Mouse (Mus musculus) liver, postnatal 0 days (tissue): ENCODE measurements at regions not wholly inside any gene's neighbourhood (a gene's known extent, or its start where the extent isn't known, plus 50 kb on each side); places are given as distances from the start of the nearest gene placed in this dataset. TPM values are rescaled to one million over a fixed set of nuclear protein-coding genes. Genes with fewer than 3 reads are reported as not detected.

Experiments
- ATAC-seq: fragments of 200-750 bp; cut with Nextera tagmentation; 2 replicates; pipeline ENCODE4 v1.8.0; 2017; ENCODE audit warnings: mild to moderate bottlenecking, moderate library complexity
- DNase-seq: peaks from one replicate; pipeline ENCODE4 v3.0.0-alpha.2; 2016
- H3K27ac ChIP-seq: fragments of 300-500 bp; sonication (generic); 2 replicates; pipeline ENCODE4 v1.5.1; 2014; ENCODE audit warnings: antibody characterized with exemption, moderate library complexity, mild to moderate bottlenecking, low read depth
- H3K27me3 ChIP-seq: fragments of 300-500 bp; sonication (generic); 2 replicates; pipeline ENCODE4 v1.6.1; 2014; ENCODE audit warnings: low read length, control low read depth, mixed read lengths; ENCODE audit not compliant: insufficient read depth
- H3K36me3 ChIP-seq: fragments of 300-500 bp; sonication (generic); replicated peaks from 2 replicates; pipeline ENCODE4 v1.6.1; 2014; ENCODE audit warnings: mild to moderate bottlenecking, control low read depth, low read length, moderate library complexity, mixed read lengths; ENCODE audit not compliant: insufficient read depth
- H3K4me1 ChIP-seq: fragments of 300-500 bp; sonication (generic); 2 replicates; pipeline ENCODE4 v1.6.1; 2014; ENCODE audit warnings: antibody characterized with exemption, mild to moderate bottlenecking, control low read depth; ENCODE audit not compliant: insufficient read depth
- H3K4me2 ChIP-seq: fragments of 300-500 bp; sonication (generic); 2 replicates; pipeline ENCODE4 v1.6.1; 2014; ENCODE audit warnings: low read depth, mild to moderate bottlenecking, low read length, moderate library complexity, mixed read lengths
- H3K4me3 ChIP-seq: fragments of 300-500 bp; sonication (generic); 2 replicates; pipeline ENCODE4 v1.5.1; 2014; ENCODE audit warnings: low read depth, low read length
- H3K9ac ChIP-seq: fragments of 300-500 bp; sonication (generic); replicated peaks from 2 replicates; pipeline ENCODE4 v1.6.1; 2014; ENCODE audit warnings: mild to moderate bottlenecking, moderate library complexity
- H3K9me3 ChIP-seq: fragments of 300-500 bp; sonication (generic); 2 replicates; pipeline ENCODE4 v1.6.1; 2016; ENCODE audit warnings: mild to moderate bottlenecking, control low read depth, low read length, mixed read lengths
- CTCF ChIP-seq: sonication (generic); IDR thresholded peaks from 2 replicates; pipeline ENCODE4 v1.5.1; 2016; ENCODE audit warnings: antibody characterized with exemption, low read depth
- EP300 ChIP-seq: IDR thresholded peaks from 2 replicates; pipeline ENCODE4 v1.6.1; 2016; ENCODE audit warnings: antibody characterized with exemption, low read depth, mild to moderate bottlenecking
- WGBS: fragments of 180-500 bp; shearing (Covaris S2); extraction: QIAGEN DNeasy Blood & Tissue Kit; methylation state at CpG from one replicate; pipeline ENCODE4 v1.1.7; 2014; ENCODE audit not compliant: insufficient replicate concordance; 5-methylcytosine and 5-hydroxymethylcytosine counted together
- microRNA-seq: library from miRNA; unstranded; fragments of <30 nt; microRNA quantifications from one replicate; pipeline ENCODE4, GENCODE M21; 2016

DNA sequence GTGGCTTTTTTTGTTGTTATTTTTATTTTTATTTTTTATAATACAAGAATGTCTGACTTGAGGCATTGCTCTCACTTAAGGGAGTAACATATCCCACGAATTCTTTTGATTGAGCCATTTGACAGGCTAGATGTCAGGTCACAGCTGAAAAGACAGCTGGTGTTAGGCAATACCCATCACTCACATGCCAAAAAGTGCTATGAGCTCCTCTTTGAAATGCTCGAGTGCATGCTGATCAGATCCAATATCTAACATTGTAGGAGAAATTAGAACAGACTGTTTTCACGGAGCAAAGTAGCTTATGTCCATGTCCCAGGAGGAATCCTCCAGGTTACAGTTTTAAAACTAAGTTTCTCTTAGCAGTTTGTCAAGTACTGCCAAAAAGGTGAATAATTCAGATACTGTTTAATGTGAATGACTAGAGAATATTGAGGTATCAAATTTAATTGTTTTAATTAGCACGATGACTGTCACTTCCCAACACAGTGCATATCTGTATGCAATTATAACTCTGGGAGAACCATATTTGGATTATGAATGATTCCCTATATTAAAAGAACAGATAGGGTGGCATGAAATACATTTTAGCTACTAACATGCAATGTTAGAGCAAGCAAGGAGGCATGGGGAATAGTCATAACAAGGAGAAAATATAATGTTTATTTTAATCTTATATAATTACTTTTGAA lies 50.4 kb upstream of the Tecrl start:
- Histone ChIP-seq H3K36me3 (no peaks in the 10 kb centered on the region), H3K27ac (no peak overlapping the region), H3K4me1 (no peaks in the 10 kb centered on the region), H3K27me3 (no peaks in the 10 kb centered on the region), H3K9me3 (no peaks in the 10 kb centered on the region), H3K9ac (no peak overlapping the region), H3K4me2 (no peak overlapping the region), H3K4me3 (no peak overlapping the region)
- no peak for TF ChIP-seq CTCF
- TF ChIP-seq EP300: no peak
- DNase-seq (no peak), ATAC-seq (no peak)
- 62% methylated on average over 4 of the region's 4 CpGs for WGBS

Small RNA genes lying in the stretch of these regions (microRNA-seq; reads per million reads assigned to microRNA genes)
- gene Gm44303: not detected
